Mouse (Mus musculus) hematopoietic stem cell, adult 5-6 weeks (primary cell): ENCODE data around the gene Il10. TPM values are rescaled to one million over a fixed set of nuclear protein-coding genes. Genes with fewer than 3 reads are reported as not detected.
A peak's percentile ranks its signal among the peaks of the same experiment; 100 is the strongest.

Experiments
- ATAC-seq, 2 experiments: fragments of 125-278 bp in 1 of 2; replicated peaks in 1 of 2; 2 replicates each; pipeline ENCODE4 v1.8.0; 2016 to 2017; ENCODE audit warnings: inconsistent platforms in 2 of 2, mild to moderate bottlenecking in 2 of 2, moderate number of reproducible peaks in 2 of 2, low read depth in 1 of 2, moderate TSS enrichment in 1 of 2; ENCODE audit not compliant: low FRiP score in 2 of 2, poor library complexity in 2 of 2, severe bottlenecking in 2 of 2, insufficient read depth in 1 of 2, low TSS enrichment in 1 of 2
- total RNA-seq: library from RNA; stranded (forward); fragments of 172-1452, 232-1000 nt; gene quantifications from 2 replicates; pipeline ENCODE4 v1.2.3, GENCODE M21; 2017

Il10 gene
- total RNA-seq = 4.8 and 16.6 TPM in 2 replicates

DNA sequence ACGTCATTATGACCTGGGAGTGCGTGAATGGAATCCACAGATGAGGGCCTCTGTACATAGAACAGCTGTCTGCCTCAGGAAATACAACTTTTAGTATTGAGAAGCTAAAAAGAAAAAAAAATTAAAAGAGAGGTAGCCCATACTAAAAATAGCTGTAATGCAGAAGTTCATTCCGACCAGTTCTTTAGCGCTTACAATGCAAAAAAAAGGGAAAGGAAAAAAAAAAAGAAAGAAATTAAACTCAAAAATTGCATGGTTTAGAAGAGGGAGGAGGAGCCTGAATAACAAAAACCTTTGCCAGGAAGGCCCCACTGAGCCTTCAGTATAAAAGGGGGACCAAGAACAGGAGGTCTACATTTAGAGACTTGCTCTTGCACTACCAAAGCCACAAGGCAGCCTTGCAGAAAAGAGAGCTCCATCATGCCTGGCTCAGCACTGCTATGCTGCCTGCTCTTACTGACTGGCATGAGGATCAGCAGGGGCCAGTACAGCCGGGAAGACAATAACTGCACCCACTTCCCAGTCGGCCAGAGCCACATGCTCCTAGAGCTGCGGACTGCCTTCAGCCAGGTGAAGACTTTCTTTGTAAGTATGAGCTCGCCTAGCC is at the start of gene Il10:
Gene Il10, plus strand, starts transcription at position 354 of the 607 bp plus-strand sequence.
- peak in 1 of 2 experiments; percentile 22; a peak in 1 of 4 replicates for ATAC-seq

- ATAC-seq = peak; percentile 67 to 82
Measured at GRCm38 (mm10) chr1:130979455-130979854, 40.2 kb upstream of the Il10 start.

- ATAC-seq = 0 out of 4 replicates have a peak, but pooled peaks of 1 of the 2 experiments have one; percentile 2
Measured at GRCm38 (mm10) chr1:130984441-130984840, 35.2 kb upstream of the Il10 start.

DNA sequence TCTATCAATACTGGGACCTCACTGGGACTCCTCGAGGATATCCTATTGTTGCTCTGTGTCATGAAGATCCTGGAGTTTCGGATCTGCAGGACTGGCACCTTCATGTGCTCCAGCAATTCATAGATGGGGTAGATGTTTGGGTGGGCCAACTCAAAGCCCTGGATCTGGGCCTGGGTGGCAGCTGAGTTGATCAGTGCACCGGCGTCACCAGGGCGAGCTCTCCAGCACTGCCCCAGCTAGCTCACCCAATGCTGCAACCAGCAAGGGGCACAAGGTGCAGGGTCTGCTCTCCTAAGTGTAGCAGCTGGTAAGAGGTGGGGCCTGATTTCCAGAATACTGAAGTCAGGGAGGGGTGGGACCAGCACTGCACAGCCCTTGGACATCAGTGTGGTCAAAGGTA is 32.6 kb upstream of the Il10 start:
- no peak for ATAC-seq

DNA sequence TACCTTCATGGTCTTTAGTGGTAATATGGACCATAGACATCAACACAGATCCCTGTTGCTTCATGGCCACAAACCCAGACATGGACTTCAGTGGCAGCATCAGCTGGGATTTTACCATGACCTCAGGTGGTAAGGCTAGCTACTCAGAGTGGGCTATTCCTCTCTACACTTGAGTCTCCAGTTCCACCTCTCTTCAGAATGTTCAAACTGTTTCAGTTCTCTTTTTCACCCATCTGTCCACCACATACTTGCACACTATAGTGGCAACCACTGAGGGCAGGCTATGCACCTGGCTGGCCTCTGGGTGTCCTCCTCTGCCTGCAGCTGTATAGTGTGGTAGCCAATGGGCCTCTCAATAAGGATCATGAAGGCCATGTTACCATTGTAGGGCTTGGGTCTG is 32.2 kb upstream of the Il10 start:
- peak; percentile 77 to 88 for ATAC-seq

DNA sequence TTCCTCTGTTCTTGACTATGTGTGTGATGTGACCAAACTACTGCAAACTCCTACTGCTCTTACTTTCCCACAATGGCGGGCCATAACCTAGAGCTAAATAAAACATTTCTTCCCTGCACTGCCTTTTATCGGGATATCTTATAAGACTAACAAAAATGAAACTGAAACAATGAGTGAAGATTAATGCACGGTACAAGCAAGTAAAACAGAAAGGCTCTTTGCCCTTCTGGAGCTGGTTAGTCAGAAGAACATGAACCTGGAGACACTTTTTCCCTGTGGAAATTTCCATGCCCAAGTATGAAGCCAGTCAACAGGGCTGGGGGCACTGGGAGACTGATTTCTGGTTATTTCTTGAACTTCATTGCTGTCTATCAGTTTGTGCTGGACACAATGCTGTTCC is 30.3 kb upstream of the Il10 start:
- no peak for ATAC-seq

GRCm38 (mm10) chr1:130990448-130990847 is 29.2 kb upstream of the Il10 start:
- ATAC-seq = no peak

DNA sequence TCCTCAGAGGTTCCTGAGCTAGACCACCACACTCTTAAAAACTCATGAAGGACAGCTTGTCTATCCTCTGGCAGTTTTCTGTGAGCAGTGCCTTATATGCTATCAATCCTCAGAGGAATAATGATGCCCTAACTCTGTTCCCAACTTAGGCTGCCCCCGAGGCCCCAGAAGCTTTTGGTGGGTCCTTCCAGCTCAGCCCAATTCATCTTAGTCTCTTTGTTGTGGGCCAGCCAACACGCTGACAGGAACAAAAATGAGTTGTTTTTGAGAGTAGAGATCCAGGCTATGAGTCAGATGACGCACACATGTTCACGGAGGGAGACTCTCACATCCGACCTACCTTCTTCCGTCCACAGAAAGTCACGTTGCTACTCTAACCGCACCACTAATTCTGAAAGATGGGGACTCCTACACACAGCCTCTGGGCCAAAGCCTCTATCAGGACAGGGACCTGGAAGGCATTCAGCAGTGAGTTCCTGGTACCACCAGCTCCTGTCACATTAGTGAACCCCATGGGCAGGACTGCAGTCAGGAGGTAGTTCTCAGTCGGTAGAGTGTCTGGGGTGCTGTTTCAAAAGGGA is 26.0 kb upstream of the Il10 start:
- ATAC-seq = no peak

- ATAC-seq = no peak
Measured at GRCm38 (mm10) chr1:130995515-130995914, 24.1 kb upstream of the Il10 start.

GRCm38 (mm10) chr1:130996356-130996755 is 23.3 kb upstream of the Il10 start:
- no peak for ATAC-seq

GRCm38 (mm10) chr1:130997441-130997840 is 22.2 kb upstream of the Il10 start:
- ATAC-seq = no peak

GRCm38 (mm10) chr1:130998321-130998720 is 21.3 kb upstream of the Il10 start:
- no peak for ATAC-seq

GRCm38 (mm10) chr1:130999708-131000107 is 19.9 kb upstream of the Il10 start:
- ATAC-seq = no peak

DNA sequence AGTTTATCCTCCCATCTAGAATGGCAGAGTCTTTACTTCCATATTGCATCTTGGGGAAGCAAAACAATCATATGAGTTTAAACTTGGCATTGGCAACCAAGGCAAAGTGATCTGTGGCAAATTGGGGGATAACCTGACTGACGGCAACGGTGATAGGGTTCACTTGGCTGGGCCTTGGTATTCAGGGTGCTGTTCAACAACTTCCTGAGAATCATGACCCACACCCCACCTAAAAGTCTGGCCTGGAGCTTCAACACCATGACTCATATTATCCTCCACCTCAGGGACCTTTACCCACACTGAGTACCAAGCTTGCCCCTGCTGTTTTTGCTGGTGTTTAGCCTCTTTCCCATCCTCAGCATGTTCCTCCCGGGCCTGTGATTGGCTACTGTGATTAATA is 19.3 kb upstream of the Il10 start:
- no peak for ATAC-seq

DNA sequence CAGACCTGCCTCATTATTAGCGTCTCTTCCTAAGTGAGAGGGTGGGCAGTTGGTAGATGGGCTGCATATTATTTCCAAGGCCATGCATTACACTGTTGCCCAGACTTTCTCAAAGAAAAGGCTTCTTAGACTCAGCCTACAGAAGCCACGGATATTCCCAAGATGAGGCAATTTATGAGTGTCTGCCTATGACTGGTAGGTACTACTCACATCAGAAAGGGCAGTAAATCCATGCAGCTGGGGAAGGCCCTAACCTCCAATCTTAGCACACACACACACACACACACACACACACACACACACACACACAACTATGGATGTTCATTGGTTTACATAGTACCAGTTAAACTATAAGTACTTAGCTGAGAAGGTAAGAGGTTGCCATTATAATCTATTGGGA is 17.1 kb upstream of the Il10 start:
- no peak for ATAC-seq

GRCm38 (mm10) chr1:131003037-131003922 is 16.4 kb upstream of the Il10 start:
- ATAC-seq = no peak

DNA sequence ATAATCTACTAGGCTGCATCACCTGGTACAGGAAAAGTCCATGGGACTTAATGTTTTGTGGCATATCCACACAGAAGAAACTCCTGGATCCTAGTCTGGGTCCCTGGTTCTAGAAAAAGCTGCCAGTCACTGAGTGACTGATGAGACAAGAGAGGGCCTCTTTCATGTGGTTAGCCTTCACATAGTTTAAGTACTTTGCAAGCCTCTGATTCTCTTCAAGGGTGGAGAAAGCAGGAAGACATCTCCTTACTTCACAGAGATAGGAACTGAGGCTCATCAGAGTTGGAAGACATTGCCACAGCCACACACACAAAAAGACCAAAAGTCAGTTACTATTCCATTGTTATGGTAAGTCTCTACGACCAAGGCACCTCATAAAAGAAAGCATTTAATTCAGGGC is 13.6 kb upstream of the Il10 start:
- ATAC-seq = no peak
